Mouse (Mus musculus) heart, adult 9 months (tissue): ENCODE measurements at regions not wholly inside any gene's neighbourhood (a gene's known extent, or its start where the extent isn't known, plus 50 kb on each side); places are given as distances from the start of the nearest gene placed in this dataset.

Experiments used
- DNase-seq, 2 experiments: peaks; one replicate each; pipeline ENCODE4 v3.0.0; 2022; ENCODE audit warnings: low spot score in 2 of 2

DNA sequence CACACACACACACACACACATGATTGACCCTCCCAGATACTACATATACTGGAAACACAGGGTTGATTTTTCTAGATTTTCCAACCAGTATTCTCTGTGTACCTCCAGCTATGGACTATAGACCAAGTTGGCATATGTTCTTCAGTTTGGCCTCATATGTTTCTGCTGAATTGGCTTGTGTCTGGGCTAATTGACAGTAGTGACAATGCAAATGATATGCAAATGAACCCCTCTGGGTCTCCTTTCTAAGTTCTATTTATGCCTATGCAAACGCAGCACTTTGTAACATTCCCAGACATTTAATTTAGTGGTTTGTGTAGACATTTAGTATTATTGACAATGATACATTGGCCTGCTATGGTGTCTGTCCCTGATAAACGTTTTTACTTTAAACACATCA lies 582.0 kb upstream of the Negr1 start:
- DNase-seq, result no peak

GRCm38 (mm10) chr3:155994044-155994443 lies 567.5 kb upstream of the Negr1 start:
- DNase-seq, result no peak

GRCm38 (mm10) chr3:156017676-156018230 lies 543.8 kb upstream of the Negr1 start:
- DNase-seq, result no peak

GRCm38 (mm10) chr3:156028602-156029188 lies 532.9 kb upstream of the Negr1 start:
- DNase-seq, result no peak

DNA sequence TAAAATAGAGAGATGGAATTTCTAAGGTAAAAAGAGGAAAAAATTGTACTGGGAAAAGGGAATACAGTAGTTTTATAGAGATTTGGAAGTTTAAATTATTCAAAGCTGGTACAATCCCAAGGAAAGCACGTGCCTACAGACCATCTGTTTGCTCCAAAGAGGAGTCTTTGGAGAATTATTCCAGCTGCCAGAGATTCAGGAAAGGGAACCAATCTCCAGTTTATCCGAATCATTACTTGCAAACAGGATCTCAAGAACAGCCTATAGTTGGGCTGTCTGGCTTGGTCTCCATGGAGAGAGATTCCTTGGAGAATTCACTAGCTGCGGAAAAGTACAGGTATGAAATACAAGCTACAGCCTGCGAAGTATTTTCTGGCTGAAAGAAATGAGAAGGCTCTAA lies 491.3 kb upstream of the Negr1 start:
- DNase-seq, result no peak

DNA sequence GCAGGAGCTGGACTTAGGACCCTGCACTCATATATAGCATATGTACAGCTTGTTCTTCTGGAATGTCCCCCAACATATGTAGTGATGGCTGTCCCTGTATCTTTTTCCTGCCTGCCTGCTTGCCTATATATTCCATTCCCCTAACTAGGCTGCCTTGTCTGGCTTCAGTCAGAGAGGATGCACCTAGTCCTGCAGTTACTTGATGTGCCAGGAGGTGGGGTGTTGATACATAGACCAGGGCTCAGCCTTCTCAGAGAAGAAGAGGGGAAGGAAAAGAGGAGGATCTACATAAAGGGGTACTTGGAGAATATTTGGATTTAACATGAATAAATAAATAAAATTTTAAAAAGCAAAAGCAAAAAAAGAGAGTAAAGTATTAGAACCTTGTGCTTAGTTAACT lies 479.3 kb upstream of the Negr1 start:
- DNase-seq, result no peak

DNA sequence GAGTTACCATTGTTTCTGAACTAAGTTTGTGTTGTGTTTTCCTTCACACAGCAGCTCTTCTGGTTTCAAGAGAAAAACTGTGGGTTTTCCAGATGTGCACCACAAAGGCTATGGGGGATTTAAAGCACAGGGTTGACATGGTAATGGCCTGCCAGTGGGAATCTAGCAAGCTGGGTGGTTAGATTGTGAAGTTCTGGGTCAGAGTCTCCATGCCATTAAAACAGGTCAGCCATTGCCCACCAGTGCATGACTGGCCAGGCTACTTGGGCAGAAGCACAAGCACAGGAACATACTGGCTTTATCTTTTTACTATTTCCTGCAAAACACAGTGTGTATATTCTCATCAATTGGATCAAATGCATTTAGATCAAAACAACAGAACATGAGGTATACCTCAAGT lies 467.9 kb upstream of the Negr1 start:
- no peak for DNase-seq

DNA sequence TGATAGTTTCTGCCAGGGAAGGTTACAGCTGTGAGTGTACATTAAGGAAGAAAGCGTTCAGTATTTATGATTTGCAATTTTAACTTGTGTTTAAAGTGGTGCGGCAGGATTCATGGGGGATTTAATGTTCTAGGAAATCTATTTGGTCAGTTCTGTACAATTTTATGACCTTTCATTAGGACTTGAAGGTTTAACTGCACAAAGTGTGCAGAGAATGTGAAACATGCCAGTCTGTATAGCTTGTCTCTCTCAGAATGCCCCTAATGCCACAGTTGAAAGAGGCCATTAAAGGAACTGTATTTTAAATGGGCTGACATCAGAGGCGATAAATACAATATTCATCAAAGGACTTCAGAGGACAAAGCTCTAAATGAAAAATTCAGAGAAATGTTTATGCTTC lies 466.6 kb upstream of the Negr1 start:
- DNase-seq, result no peak

- no peak for DNase-seq
Measured at GRCm38 (mm10) chr3:156105788-156106187, 455.8 kb upstream of the Negr1 start.

DNA sequence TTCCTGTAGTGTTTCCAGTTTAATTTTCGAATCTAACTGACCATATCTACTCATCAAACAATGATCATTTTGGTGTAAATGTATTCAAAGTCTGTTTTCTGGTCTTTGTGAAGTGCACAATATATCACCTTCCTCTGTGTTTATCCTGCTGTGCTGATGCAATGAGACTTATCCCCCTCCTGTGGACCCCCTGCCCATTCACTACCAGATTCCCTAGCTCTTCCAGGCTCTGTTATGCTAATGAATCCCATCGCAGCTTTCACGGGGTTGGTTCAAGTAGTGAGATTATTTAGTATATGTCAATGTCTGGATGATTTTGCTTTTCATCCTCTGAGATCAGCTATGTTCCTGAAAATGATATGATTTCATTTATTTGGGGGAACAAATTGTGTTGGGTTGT lies 441.3 kb upstream of the Negr1 start:
- DNase-seq, result no peak

GRCm38 (mm10) chr3:156131598-156131997 lies 430.0 kb upstream of the Negr1 start:
- DNase-seq, result no peak

- DNase-seq, result no peak
Measured at GRCm38 (mm10) chr3:156141355-156141754, 420.2 kb upstream of the Negr1 start.

- no peak for DNase-seq
Measured at GRCm38 (mm10) chr3:156149322-156149721, 412.3 kb upstream of the Negr1 start.

DNA sequence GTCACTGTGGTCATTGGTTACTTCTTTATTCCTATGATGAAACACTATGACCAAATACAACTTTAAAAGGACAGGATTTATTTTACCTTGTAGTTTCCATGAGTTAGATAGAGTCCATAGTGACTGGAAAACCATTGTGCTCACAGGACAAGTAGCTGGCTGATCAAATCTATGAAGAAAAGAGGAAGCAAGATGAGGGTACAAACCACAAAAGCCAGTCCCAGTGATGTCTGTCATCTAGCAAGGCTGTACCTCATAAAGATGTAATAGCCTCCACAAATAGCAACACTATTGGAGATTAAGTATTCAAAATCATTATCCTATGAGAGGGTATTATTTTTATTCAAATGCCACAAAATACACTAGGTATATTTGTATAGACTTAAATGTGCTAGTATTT lies 391.5 kb upstream of the Negr1 start:
- DNase-seq, result no peak

DNA sequence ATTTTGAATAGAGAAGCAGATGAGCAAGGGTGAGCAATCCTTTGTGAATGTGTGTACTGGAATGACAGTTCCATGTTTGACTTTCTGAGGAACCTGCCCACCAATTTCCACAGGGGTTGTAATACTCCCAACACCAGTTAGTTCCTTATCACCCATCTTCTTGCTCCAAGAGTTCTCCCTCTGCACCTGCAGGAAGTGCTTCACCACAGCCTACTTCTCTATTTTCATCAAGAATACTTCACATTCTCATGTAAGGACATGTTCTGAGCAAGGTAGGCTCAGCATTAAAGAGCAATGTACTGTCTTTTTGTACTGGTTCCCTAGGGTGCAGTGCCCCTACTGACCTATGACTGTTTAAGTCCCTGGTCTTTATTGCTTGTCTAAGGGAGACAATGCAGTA lies 362.9 kb upstream of the Negr1 start:
- DNase-seq, result no peak

DNA sequence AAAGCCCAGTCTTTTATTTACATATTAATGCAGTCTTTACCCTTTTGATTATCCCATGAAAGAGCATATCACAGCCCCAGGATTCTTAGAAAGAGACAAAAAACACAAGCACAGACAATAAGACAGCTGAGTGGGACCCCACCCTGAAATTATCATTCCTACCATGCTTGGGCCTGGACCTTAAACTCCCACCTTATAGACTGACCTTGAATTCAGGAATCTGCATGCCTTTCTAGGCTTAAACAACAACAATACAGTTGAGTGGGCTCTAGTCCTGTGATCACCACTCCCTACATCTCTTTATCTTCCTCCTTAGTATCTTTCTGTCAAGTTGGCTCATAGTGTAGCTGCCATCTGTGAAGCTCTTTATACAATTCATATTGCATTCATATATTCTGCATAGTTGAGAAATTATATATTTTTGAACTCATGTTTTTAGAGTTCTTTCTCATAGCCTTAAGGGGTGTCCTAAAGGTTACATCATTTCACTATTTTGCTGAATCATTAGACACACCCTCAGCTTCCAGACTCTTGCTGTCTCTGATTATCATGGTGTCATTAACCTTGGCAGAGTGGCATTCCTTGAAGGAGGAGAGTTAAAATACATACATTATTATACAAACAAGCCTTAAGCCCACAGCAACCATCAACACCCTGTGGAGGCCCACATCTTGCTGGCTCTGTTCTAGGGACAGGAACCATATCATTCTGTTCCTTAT lies 361.7 kb upstream of the Negr1 start:
- DNase-seq, result no peak

DNA sequence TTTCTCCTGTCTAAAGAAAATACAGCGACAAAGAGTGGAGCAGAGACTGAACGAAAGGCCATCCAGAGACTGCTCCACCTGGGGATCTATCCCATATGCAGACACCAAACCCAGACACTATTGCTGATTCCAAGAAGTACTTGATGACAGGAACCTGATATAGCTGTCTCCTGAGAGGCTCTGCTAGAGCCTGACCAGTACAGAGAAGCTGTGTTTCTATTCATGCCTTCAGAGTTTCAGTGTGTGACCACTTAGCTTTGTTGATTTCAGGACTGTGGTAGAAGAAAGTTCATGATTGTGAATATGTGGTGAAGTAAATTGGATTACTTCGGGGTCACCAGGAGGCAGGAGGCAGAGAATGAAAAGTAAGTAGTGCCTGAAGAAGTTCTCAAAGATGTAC lies 356.3 kb upstream of the Negr1 start:
- DNase-seq, result no peak

DNA sequence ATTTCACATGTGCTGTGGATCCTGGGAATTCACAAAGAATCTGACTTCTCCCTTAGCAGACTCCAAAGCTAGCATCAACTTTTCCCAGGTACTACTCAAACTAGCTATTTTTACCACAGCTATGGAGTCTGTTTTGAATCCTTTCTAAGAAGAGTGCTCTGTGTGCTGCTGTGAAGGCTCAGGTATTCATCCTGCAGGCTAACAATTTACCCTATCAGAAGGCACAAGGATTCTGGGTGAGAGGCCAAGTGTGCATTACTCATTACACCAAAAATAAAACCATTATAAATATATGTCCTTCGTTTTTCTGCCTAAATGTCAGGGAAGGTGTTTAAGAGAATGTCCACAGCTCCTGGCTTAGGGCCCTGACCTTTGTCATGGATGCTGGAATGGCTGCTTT lies 353.2 kb upstream of the Negr1 start:
- DNase-seq, result peak in 1 of 2 experiments; percentile 2

GRCm38 (mm10) chr3:156210827-156211226 lies 350.8 kb upstream of the Negr1 start:
- DNase-seq, result no peak

DNA sequence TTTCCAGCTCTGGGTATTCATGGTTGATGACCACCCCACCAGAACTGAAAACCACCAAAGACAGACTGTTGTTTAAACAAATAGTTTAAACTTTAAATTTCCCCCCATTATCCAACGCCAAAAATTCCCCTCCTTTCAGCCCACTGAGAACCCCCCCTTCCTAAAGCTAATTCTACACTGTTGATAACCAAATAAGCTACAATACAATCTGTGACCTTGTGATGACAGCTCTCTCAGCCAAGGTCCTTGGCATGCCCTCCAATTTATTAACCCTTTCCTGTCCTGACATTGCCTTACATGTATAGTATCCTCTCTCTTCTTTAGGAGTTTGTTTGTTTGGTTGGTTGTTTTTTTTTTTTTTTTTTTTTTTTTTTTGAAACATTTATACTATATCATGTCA lies 346.8 kb upstream of the Negr1 start:
- no peak for DNase-seq

GRCm38 (mm10) chr3:156232111-156232510 lies 329.5 kb upstream of the Negr1 start:
- DNase-seq, result no peak

DNA sequence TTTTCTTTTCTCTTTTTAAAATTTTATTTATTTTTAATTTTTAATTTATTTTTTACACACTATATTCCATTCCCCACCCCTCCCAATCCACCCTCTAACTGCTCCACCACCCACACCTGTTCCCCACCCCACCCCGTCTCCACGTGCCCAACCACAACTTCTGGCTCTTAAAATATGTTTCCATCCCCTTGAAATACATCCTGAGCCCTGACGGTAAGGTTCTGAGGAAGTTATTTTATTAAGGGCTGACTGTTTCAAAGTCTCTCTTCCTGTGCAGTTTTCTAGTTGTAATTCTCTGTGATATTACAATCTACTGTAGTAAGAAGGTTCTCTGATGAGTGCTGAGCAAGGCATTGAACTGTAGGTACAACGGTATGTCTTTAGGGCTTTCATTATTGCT lies 325.6 kb upstream of the Negr1 start:
- no peak for DNase-seq

DNA sequence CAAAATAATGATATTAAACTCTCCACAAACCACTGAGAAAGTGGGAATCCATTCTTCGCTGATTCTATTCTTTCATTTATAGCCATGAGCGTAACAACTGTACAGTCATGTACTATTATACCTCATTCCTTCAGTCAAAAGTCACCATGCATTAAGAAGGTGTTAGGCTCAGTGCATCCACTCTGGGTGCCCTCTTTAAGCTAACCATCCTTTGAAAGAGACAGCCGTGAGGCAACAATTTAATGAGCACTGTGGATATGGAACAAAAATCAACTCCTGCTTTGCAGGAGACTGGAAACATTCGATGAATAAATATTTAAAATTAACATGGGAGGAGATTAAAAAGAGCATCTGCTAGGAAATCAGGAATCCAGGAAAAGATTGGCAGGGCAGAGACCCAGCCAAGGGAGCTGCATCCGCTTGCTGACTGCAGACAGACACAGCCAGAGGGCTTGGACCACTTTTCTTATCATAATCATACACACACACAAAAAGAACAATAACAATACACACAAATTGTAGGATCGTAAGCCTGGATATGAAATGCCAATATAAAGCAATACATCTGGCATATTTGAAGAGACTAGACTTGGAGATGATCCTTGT lies 309.2 kb upstream of the Negr1 start:
- DNase-seq, result no peak
